Mouse (Mus musculus): ENCODE results near the gene Wnk2. TPM values are rescaled to one million over a fixed set of nuclear protein-coding genes. Genes with fewer than 3 reads are reported as not detected.
"Not testable (repeated sequence)": the region's sequence is repeated elsewhere in the genome, so short reads cannot be mapped to it uniquely, and the experiment has no call there.

Wnk2 gene
- polyA plus RNA-seq, 1 experiment from 2014 or later: 10.3 TPM

DNA sequence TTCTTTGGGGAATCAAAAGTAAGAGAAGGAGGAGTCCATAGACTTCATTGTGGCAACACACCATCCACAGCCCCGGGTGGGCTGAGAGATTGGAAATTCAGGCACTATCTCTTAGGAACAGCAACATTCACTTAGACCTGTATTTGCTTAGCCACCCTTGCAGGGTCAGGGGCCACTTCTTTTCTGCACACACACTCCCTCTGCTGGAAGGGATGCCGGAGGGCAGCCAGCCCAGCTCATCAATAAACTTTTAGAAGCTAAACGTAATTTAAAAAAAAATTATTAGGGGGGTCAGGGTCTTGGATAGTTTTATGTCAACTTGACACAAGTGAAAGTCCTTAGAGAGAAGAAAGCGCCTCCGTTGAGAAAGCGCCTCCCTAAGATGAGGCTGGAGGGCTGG is 74.5 kb downstream of the Wnk2 start:
- no peak overlapping the region for H3K27ac ChIP-seq (ENCODE audit: low read depth, low read length)
- H3K36me3 ChIP-seq (ENCODE audit: control insufficient read depth, insufficient read depth, low read length): no peaks in the 10 kb centered on the region
- DNase-seq (ENCODE audit: low spot score) (no peak), ATAC-seq (replicated peaks; ENCODE audit: low FRiP score) (no peak)
- no peak overlapping the region for H3K9ac ChIP-seq (ENCODE audit: low read length)
- H3K4me1 ChIP-seq (replicated peaks; ENCODE audit: control insufficient read depth, insufficient read depth, low read length): no peaks in the 10 kb centered on the region
- no peak overlapping the region for H3K4me3 ChIP-seq (ENCODE audit: low read depth, low read length)
- no peaks in the 10 kb centered on the region for H3K9me3 ChIP-seq (ENCODE audit: control insufficient read depth, low read length)
- no peak overlapping the region for H3K4me2 ChIP-seq (ENCODE audit: low read depth, low read length, severe bottlenecking)
- 82% methylated on average over 6 of the region's 6 CpGs for WGBS
- no peaks in the 10 kb centered on the region for H3K27me3 ChIP-seq (ENCODE audit: control insufficient read depth, insufficient read depth, low read length)

DNA sequence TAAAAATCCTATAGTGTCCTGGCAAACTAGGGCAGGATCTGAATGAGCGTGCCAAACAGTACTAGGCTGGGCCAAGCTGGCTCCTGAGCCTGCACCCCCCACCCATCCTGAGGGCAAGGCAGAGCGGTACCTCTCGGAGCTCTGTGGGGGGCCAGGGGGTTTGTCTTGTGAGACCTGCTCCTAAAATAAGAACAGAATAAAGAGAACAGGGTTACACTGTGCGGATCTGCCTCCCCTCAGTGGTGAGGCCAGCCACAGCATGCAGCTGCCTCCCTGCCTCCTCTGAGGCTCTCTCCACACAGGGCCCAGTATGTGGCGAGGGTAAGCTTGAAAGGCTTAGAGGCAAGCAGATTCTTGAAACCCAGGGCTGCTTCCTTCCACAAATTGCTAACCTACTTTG is 76.0 kb downstream of the Wnk2 start:
- Histone ChIP-seq H3K27me3 (ENCODE audit: control insufficient read depth, insufficient read depth, low read length) (no peaks in the 10 kb centered on the region), H3K4me1 (replicated peaks; ENCODE audit: control insufficient read depth, insufficient read depth, low read length) (no peaks in the 10 kb centered on the region), H3K9ac (ENCODE audit: low read length) (no peak overlapping the region), H3K4me2 (ENCODE audit: low read depth, low read length, severe bottlenecking) (no peak overlapping the region), H3K9me3 (ENCODE audit: control insufficient read depth, low read length) (no peaks in the 10 kb centered on the region), H3K4me3 (ENCODE audit: low read depth, low read length) (no peak overlapping the region), H3K36me3 (ENCODE audit: control insufficient read depth, insufficient read depth, low read length) (no peaks in the 10 kb centered on the region), H3K27ac (ENCODE audit: low read depth, low read length) (no peak overlapping the region)
- no peak for DNase-seq (ENCODE audit: low spot score)
- ATAC-seq (replicated peaks; ENCODE audit: low FRiP score): no peak
- 69% methylated on average over 5 of the region's 5 CpGs for WGBS

DNA sequence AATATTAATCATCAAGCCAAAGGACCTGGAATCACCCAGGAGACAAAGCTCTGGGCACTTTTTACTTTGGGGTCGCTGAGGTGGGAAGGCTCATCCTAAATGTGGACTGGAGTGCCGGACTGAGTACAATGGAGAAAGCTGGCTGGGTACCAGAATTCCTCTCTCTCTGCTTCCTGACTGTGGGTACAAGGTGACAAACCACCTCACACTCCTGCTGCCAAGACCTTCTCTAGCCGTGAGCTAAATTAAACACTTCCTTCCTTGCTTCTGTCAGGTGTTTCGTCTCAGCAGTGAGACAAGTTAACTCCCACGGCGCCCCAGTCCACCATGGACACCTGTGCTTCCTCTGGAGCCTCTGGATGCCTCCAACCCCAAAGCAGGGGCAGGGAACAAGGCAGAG is 77.8 kb downstream of the Wnk2 start:
- no peak overlapping the region for H3K4me3 ChIP-seq (ENCODE audit: low read depth, low read length)
- no peak overlapping the region for H3K9ac ChIP-seq (ENCODE audit: low read length)
- H3K9me3 ChIP-seq (ENCODE audit: control insufficient read depth, low read length): no peaks in the 10 kb centered on the region
- no peaks in the 10 kb centered on the region for H3K36me3 ChIP-seq (ENCODE audit: control insufficient read depth, insufficient read depth, low read length)
- WGBS: 90% methylated on average over 6 of the region's 6 CpGs
- no peak overlapping the region for H3K27ac ChIP-seq (ENCODE audit: low read depth, low read length)
- no peak overlapping the region for H3K4me2 ChIP-seq (ENCODE audit: low read depth, low read length, severe bottlenecking)
- H3K4me1 ChIP-seq (replicated peaks; ENCODE audit: control insufficient read depth, insufficient read depth, low read length): no peaks in the 10 kb centered on the region
- no peak for ATAC-seq (replicated peaks; ENCODE audit: low FRiP score)
- H3K27me3 ChIP-seq (ENCODE audit: control insufficient read depth, insufficient read depth, low read length): no peaks in the 10 kb centered on the region
- no peak for DNase-seq (ENCODE audit: low spot score)

DNA sequence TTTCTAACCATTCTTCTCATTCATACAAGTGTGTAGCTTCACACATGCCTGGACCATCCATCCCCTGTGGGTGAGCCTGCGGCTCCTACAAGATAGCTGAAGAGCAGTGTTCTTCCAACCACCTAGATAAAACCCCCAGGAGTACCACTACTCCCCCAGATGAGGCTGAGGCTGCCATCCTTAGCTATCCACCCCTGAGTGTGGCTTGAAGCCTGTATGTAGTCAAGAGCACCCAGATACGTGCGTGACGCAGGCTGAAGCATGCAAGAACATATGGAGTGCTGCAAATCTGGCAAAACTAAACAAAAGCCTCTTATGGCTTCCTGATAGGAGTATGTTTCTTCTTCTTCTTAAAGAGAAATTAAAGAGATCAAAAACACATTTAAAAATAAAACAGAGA is 78.4 kb downstream of the Wnk2 start:
- no peaks in the 10 kb centered on the region for H3K4me1 ChIP-seq (replicated peaks; ENCODE audit: control insufficient read depth, insufficient read depth, low read length)
- no peak overlapping the region for H3K4me3 ChIP-seq (ENCODE audit: low read depth, low read length)
- H3K9ac ChIP-seq (ENCODE audit: low read length): no peak overlapping the region
- no peak for DNase-seq (ENCODE audit: low spot score)
- H3K4me2 ChIP-seq (ENCODE audit: low read depth, low read length, severe bottlenecking): no peak overlapping the region
- no peaks in the 10 kb centered on the region for H3K9me3 ChIP-seq (ENCODE audit: control insufficient read depth, low read length)
- no peaks in the 10 kb centered on the region for H3K27me3 ChIP-seq (ENCODE audit: control insufficient read depth, insufficient read depth, low read length)
- ATAC-seq (replicated peaks; ENCODE audit: low FRiP score): no peak
- WGBS: 91% methylated on average over 4 of the region's 4 CpGs
- H3K36me3 ChIP-seq (ENCODE audit: control insufficient read depth, insufficient read depth, low read length): no peaks in the 10 kb centered on the region
- H3K27ac ChIP-seq (ENCODE audit: low read depth, low read length): no peak overlapping the region

DNA sequence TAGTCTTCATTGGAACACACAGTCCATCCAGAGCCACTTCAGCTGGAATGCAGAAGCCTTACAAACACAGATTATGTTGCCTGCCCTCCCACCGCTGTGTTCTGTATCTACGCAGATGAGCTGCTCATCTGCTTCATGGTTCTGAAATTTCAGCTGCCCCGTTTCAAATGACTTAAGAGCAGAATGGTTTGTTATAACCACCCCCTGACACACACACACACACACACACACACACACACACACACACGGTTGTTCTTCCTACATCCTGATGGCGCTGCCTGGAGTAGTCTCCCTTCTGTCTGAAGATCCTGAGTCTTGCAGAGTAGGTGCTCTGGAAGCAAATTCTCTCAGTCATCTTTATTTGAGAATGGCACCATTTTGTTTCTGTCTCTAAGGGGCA is 83.6 kb downstream of the Wnk2 start:
- 87% methylated on average over 5 of the region's 5 CpGs for WGBS
- no peak overlapping the region for H3K4me2 ChIP-seq (ENCODE audit: low read depth, low read length, severe bottlenecking)
- DNase-seq (ENCODE audit: low spot score) (no peak), ATAC-seq (replicated peaks; ENCODE audit: low FRiP score) (no peak)
- no peak overlapping the region for H3K4me3 ChIP-seq (ENCODE audit: low read depth, low read length)
- H3K9ac ChIP-seq (ENCODE audit: low read length): no peak overlapping the region
- no peak overlapping the region for H3K27ac ChIP-seq (ENCODE audit: low read depth, low read length)
- H3K9me3 ChIP-seq (ENCODE audit: control insufficient read depth, low read length): no peaks in the 10 kb centered on the region
- H3K36me3 ChIP-seq (ENCODE audit: control insufficient read depth, insufficient read depth, low read length): peaks cover 3% of the 10 kb centered on the region; the same call in 1 of the 2 replicates
- no peaks in the 10 kb centered on the region for H3K27me3 ChIP-seq (ENCODE audit: control insufficient read depth, insufficient read depth, low read length)
- H3K4me1 ChIP-seq (replicated peaks; ENCODE audit: control insufficient read depth, insufficient read depth, low read length): no peaks in the 10 kb centered on the region

DNA sequence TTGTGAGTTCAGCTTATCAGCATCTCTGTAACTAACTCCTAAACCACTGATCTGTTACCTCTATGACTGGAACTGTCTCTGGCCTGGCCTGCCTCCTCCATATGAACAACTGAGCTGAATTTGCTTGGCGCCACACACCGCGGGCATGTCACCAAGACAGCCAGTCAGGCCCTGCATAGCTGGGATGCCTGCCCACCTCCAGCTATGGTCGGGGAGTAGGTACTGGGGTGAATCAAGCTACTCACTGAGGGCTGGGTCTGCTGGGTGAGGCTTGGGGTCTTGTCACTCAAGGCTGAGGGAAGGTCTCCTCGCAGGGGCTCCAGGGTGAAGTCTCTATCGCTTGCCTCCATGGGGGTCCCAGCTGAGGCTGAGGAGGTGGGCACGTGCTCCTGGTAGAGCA is 87.4 kb downstream of the Wnk2 start:
- Histone ChIP-seq H3K4me1 (replicated peaks; ENCODE audit: control insufficient read depth, insufficient read depth, low read length) (no peaks in the 10 kb centered on the region), H3K36me3 (ENCODE audit: control insufficient read depth, insufficient read depth, low read length) (peaks cover 3% of the 10 kb centered on the region; the same call in 1 of the 2 replicates), H3K27ac (ENCODE audit: low read depth, low read length) (no peak overlapping the region), H3K4me2 (ENCODE audit: low read depth, low read length, severe bottlenecking) (no peak overlapping the region), H3K4me3 (ENCODE audit: low read depth, low read length) (no peak overlapping the region), H3K9ac (ENCODE audit: low read length) (no peak overlapping the region), H3K9me3 (ENCODE audit: control insufficient read depth, low read length) (no peaks in the 10 kb centered on the region), H3K27me3 (ENCODE audit: control insufficient read depth, insufficient read depth, low read length) (no peaks in the 10 kb centered on the region)
- 88% methylated on average over 7 of the region's 7 CpGs for WGBS
- ATAC-seq (replicated peaks; ENCODE audit: low FRiP score): no peak
- DNase-seq (ENCODE audit: low spot score): no peak

DNA sequence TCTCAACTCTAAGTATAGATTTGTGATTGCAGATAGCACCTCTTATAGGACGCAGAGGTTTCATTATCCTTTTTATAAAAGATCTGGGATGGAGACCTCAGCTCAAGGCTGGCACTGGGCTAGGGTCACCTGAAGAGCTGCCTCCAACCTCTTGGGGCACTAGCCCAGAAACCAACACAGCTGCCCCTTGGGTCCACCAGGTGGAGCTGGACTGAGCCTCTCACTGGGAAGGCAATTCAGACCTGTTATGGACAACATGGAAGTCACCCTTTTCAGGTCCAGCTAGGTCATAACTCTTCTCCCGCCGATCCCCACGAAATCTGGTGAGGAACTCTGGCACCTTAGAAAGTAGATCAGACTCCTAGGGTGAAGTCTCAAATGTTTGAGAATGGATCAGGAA is 89.3 kb downstream of the Wnk2 start:
- no peaks in the 10 kb centered on the region for H3K9me3 ChIP-seq (ENCODE audit: control insufficient read depth, low read length)
- 93% methylated on average over 4 of the region's 4 CpGs for WGBS
- H3K4me2 ChIP-seq (ENCODE audit: low read depth, low read length, severe bottlenecking): no peak overlapping the region
- H3K4me3 ChIP-seq (ENCODE audit: low read depth, low read length): no peak overlapping the region
- no peaks in the 10 kb centered on the region for H3K4me1 ChIP-seq (replicated peaks; ENCODE audit: control insufficient read depth, insufficient read depth, low read length)
- no peak overlapping the region for H3K27ac ChIP-seq (ENCODE audit: low read depth, low read length)
- ATAC-seq (replicated peaks; ENCODE audit: low FRiP score) (no peak), DNase-seq (ENCODE audit: low spot score) (no peak)
- H3K36me3 ChIP-seq (ENCODE audit: control insufficient read depth, insufficient read depth, low read length): peaks cover 3% of the 10 kb centered on the region; the same call in 1 of the 2 replicates
- H3K9ac ChIP-seq (ENCODE audit: low read length): no peak overlapping the region
- no peaks in the 10 kb centered on the region for H3K27me3 ChIP-seq (ENCODE audit: control insufficient read depth, insufficient read depth, low read length)

DNA sequence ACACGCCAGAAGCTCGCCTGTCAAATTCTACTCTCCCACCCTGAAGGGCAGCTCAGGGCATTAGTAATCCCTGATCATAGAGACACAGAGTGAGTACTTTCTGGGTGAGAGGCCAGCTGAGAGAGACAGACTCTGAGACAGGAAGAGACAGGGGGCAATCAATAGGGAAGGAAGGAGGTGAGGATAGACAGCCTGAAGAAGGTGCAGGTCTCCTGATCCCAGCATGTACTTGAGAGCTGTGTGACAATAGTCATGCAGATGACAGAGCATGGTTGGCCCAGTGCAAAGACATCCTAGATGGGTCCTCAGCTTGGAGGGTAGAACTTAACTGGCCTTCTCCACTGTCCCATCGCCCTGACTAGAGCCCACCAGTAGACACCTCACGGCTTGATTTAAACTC is 91.5 kb downstream of the Wnk2 start:
- Histone ChIP-seq H3K36me3 (ENCODE audit: control insufficient read depth, insufficient read depth, low read length) (peaks cover 3% of the 10 kb centered on the region; the same call in 1 of the 2 replicates), H3K9me3 (ENCODE audit: control insufficient read depth, low read length) (no peaks in the 10 kb centered on the region), H3K4me3 (ENCODE audit: low read depth, low read length) (no peak overlapping the region), H3K27ac (ENCODE audit: low read depth, low read length) (no peak overlapping the region), H3K4me1 (replicated peaks; ENCODE audit: control insufficient read depth, insufficient read depth, low read length) (no peaks in the 10 kb centered on the region), H3K4me2 (ENCODE audit: low read depth, low read length, severe bottlenecking) (no peak overlapping the region), H3K9ac (ENCODE audit: low read length) (no peak overlapping the region), H3K27me3 (ENCODE audit: control insufficient read depth, insufficient read depth, low read length) (no peaks in the 10 kb centered on the region)
- ATAC-seq (replicated peaks; ENCODE audit: low FRiP score): no peak
- no peak for DNase-seq (ENCODE audit: low spot score)
- WGBS: 91% methylated on average over 4 of the region's 4 CpGs

DNA sequence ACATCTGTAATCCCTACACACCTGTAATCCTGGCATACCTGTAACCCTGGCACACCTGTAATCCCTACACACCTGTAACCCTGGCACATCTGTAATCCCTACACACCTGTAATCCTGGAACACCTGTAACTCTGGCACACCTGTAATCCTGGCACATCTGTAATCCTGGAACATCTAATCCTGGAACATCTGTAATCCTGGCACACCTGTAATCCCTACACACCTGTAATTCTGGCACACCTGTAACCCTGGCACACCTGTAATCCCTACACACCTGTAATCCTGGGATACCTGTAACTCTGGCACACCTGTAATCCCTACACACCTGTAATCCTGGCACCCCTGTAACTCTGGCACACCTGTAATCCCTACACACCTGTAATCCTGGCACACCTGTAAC is 93.1 kb downstream of the Wnk2 start:
- not testable (repeated sequence) for H3K9me3 ChIP-seq (ENCODE audit: control insufficient read depth, low read length); DNase-seq (ENCODE audit: low spot score); H3K27ac ChIP-seq (ENCODE audit: low read depth, low read length); H3K36me3 ChIP-seq (ENCODE audit: control insufficient read depth, insufficient read depth, low read length); H3K4me3 ChIP-seq (ENCODE audit: low read depth, low read length); H3K4me2 ChIP-seq (ENCODE audit: low read depth, low read length, severe bottlenecking); H3K27me3 ChIP-seq (ENCODE audit: control insufficient read depth, insufficient read depth, low read length); ATAC-seq (replicated peaks; ENCODE audit: low FRiP score); H3K9ac ChIP-seq (ENCODE audit: low read length); H3K4me1 ChIP-seq (replicated peaks; ENCODE audit: control insufficient read depth, insufficient read depth, low read length)
